9 mouse cellular contexts compared by ENCODE assay signal in genomic region chr7:84449066-84449465, GRCm38 (mm10). TPM values are rescaled to one million over a fixed set of nuclear protein-coding genes. Genes with fewer than 3 reads are reported as not detected.
A peak's percentile ranks its signal among the peaks of the same experiment; 100 is the strongest.
DNase-seq lines count a peak whose midpoint lies in the region; ATAC-seq and TF ChIP-seq lines count a peak whose summit lies in the region.
"Had no signal": no experiment of that assay in that cellular context is flagged by ENCODE, and none has a peak within 500 bp of the region (broad histone marks: within the 10 kb centered on the region; RNA-seq: fewer than 3 reads in every experiment).

No protein-coding gene starts in this region.

- H3K9me3 ChIP-seq in kidney, postnatal 0 days (replicated peaks; ENCODE audit: low read length) = no peaks in the 10 kb centered on the region

- no peaks in the 10 kb centered on the region for H3K36me3 ChIP-seq in kidney, postnatal 0 days (ENCODE audit: insufficient read depth, low read length)

- H3K27ac ChIP-seq in kidney, postnatal 0 days = no peak overlapping the region

- peak; percentile 8 for DNase-seq in kidney, postnatal 0 days (ENCODE audit: low spot score)
- DNase-seq in kidney, adult 9 months = no peak
- DNase-seq in frontal cortex, adult 2 months (ENCODE audit: extremely low spot score in 1 of 2, low spot score in 1 of 2) = peak; percentile 67 to 70
- DNase-seq in left cerebral cortex, adult 9 months (ENCODE audit: low spot score in 2 of 2) = peak; percentile 36 to 67
- peak; percentile 74 for DNase-seq in right cerebral cortex, postnatal 14 days
- DNase-seq in cerebellum, adult 8-10 months = no peak
- DNase-seq in gastrocnemius, adult 8-10 months (ENCODE audit: low spot score in 2 of 2) = no peak
- DNase-seq: heart, postnatal 10 days had no signal

- TF ChIP-seq CTCF in kidney, postnatal 0 days (IDR thresholded peaks at IDR 0.05; ENCODE audit: low read depth) = no peak

- no peak for ATAC-seq in kidney, postnatal 0 days (replicated peaks; ENCODE audit: low FRiP score, low read depth)
- no peak for ATAC-seq in granulocyte monocyte progenitor cell, adult 5-6 weeks (replicated peaks; ENCODE audit: poor library complexity, severe bottlenecking)

- no peaks in the 10 kb centered on the region for H3K4me1 ChIP-seq in kidney, postnatal 0 days (replicated peaks; ENCODE audit: insufficient read depth, low read length)

- WGBS in kidney, postnatal 0 days = 55% methylated on average over 2 of the region's 2 CpGs

- no peak overlapping the region for H3K9ac ChIP-seq in kidney, postnatal 0 days (ENCODE audit: low read depth, low read length)

- H3K4me2 ChIP-seq in kidney, postnatal 0 days (ENCODE audit: low read length) = no peak overlapping the region

- H3K27me3 ChIP-seq in kidney, postnatal 0 days (ENCODE audit: insufficient read depth, low read length) = no peaks in the 10 kb centered on the region

- no peak overlapping the region for H3K4me3 ChIP-seq in kidney, postnatal 0 days (replicated peaks; ENCODE audit: low read depth, low read length)

RNA-seq across cellular contexts. Expression of gene Arnt2, which starts 39.1 kb away (rescaled TPM):
- 8.3 and 8.4 TPM in 2 replicates for polyA plus RNA-seq in kidney, postnatal 0 days (2015; fragmentation: Nextera tagmentation; extraction: Ambion mirVana)
- 128 and 154 TPM in 2 replicates for polyA plus RNA-seq in frontal cortex, adult 2 months (2012; rRNA removed)
- total RNA-seq in granulocyte monocyte progenitor cell, adult 5-6 weeks (2014; fragmentation: Nextera tagmentation) = not detected in 2 replicates
- total RNA-seq in granulocyte monocyte progenitor cell, adult 5-6 weeks (2017) = not detected in 2 replicates
- total RNA-seq in gastrocnemius, adult 8-10 months (2022) = 1 to 10 TPM in 1 of 4 experiments, under 1 TPM in 3; 0.35 to 1.7 (median 0.60) TPM

Comparison
In these comparisons a context has a peak if more than half of its experiments do, and no peak if none do; other contexts are left out.
1. DNase-seq: peak in kidney, postnatal 0 days (single experiment), frontal cortex, adult 2 months (2 of 2), left cerebral cortex, adult 9 months (2 of 2) and right cerebral cortex, postnatal 14 days (single experiment); none in kidney, adult 9 months (single experiment), cerebellum, adult 8-10 months (single experiment) and gastrocnemius, adult 8-10 months (0 of 2).